Mouse (Mus musculus): ENCODE measurements at regions not wholly inside any gene's neighbourhood (a gene's known extent, or its start where the extent isn't known, plus 50 kb on each side); places are given as distances from the start of the nearest gene placed in this dataset.
"Not testable (repeated sequence)": the region's sequence is repeated elsewhere in the genome, so short reads cannot be mapped to it uniquely, and the experiment has no call there.

DNA sequence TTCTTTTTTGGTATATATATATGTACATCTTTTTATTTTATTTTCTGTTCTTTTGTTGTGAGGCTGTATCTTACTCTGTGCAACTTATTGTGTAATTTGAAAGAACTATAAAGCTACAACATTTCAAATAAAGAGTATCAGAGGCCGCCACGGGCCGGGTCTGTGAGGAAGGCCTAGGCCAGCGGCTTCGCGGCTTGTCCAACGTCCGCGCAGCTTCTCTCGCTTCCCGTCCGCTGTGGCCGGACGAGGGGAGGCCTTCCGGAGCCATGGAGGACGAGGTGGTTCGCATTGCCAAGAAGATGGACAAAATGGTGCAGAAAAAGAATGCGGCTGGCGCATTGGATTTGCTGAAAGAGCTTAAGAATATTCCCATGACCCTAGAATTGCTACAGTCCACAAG lies 167.4 kb downstream of the Kif21a start:
- intact Hi-C loops (cut with DNase I); DNase-seq: not testable (repeated sequence)

GRCm38 (mm10) chr15:90869452-90869851 lies 180.3 kb downstream of the Kif21a start:
- DNase-seq = no peak
- intact Hi-C loops (cut with DNase I) = no loop called here

GRCm38 (mm10) chr15:90853763-90854162 lies 174.5 kb upstream of the Cpne8 start:
- intact Hi-C loops (cut with DNase I) = loop anchor here (10.0 kb wide), 1 partner anchor 71 kb away; no protein-coding TSS in a partner anchor
- DNase-seq = not testable (repeated sequence)

DNA sequence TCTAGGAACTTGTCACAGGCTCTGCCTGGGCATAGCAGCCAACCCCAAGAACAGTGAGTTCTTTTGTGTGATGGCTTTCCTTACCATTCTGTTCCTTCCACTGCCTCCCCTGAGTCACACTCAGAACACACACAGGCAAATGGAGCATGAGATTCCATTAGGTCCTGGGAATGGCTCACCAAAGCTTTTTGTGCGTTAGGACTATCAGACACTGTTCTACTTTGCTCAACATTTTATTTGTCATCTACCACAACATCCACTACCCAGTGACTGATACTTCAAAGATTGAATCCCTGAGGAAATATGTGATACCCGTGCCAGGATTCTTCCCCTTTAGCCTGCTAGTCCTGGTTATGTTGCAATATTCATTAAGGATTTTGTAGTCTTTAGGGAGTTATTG lies 172.8 kb upstream of the Cpne8 start:
- intact Hi-C loops (cut with DNase I) = loop anchor here (10.0 kb wide), 1 partner anchor 73 kb away; no protein-coding TSS in a partner anchor
- no peak for DNase-seq

GRCm38 (mm10) chr15:90841471-90841870 lies 162.2 kb upstream of the Cpne8 start:
- DNase-seq = peak; percentile 7
- intact Hi-C loops (cut with DNase I) = loop anchor here (2.0 to 5.0 kb wide), 2 partner anchors 161 to 594 kb away; no protein-coding TSS in a partner anchor

DNA sequence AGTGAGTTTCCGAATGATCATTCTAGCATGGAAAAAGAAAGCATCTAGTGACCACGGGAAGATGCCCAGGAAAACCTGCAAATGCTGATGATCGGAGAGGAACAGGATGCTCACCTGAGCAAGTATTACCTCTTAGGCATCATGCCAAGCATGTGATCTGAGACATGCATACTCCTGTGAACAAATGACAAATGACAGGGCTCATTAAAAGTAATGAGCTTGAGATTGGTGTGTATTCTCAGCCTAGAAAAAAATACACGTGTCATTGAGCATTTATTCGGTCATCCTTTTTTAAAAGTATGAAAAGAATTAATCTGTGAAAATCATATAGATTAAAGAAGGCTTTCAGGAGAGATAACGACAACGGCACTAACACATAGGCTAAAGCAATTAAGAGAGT lies 156.4 kb upstream of the Cpne8 start:
- intact Hi-C loops (cut with DNase I) = no loop called here
- DNase-seq = no peak

- intact Hi-C loops (cut with DNase I) = no loop called here
- no peak for DNase-seq
Observed at GRCm38 (mm10) chr15:90827816-90828215, 148.6 kb upstream of the Cpne8 start.

DNA sequence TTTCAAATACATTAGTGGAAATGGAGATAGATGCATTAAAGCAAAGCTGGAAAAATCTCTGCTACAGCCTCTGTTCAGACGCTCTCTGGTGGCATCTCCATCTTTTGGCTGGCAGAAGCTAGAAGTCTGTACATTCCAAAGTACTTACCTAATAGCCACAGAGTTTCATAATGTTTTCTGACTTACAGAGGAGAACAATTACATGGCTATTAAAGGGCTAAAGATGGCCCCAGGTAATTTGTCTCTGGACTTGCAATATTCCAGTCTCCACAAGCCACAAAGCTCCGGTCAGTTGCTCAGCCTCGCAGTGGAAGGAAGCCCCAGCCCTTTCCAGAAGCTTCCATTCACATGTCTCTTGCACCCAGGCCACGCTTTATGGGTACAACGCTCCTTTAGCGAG lies 143.1 kb upstream of the Cpne8 start:
- no peak for DNase-seq
- intact Hi-C loops (cut with DNase I) = no loop called here

- DNase-seq = peak; percentile 3
- intact Hi-C loops (cut with DNase I) = no loop called here
Observed at GRCm38 (mm10) chr15:90819949-90820655, 140.9 kb upstream of the Cpne8 start.

DNA sequence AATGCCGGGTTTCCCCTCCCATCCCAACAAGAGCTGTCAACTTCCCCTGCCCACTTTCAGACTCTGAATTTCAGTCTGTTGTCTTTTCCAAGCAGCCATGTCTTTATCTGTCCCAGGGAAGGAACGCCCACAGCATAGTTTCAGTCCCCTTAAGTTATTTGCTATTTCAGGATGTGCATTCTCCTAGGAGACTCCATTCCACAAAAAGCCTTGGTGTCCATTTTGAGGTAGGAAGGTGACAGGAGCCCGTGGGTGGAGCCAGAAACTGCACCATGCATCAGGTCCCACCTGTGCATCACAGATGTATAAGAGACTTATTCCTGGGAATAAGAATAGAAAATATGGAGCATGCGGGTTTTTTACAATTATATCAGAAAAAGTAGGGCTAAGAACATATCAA lies 138.9 kb upstream of the Cpne8 start:
- no peak for DNase-seq
- intact Hi-C loops (cut with DNase I) = no loop called here

DNA sequence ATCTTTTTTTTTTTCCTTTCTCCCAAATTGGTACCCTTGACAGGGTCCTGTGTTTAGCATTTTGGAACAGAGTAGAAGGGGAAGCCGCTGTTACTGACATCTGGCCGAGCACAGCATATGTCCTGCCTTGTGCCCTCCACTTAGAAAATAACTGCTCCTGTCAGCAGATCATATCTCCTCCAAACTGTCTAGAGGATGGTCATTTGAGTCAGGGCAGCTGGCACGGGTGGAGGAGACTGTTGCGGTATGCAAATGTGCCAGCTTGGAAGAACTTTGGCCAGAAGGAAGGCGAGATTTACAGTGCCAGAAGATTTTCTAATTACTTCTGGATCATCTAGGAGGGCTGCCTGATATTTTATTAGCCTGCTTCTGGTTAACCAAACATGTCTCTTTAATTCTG lies 134.7 kb upstream of the Cpne8 start:
- intact Hi-C loops (cut with DNase I) = no loop called here
- DNase-seq = peak; percentile 61

- no peak for DNase-seq
- intact Hi-C loops (cut with DNase I) = no loop called here
Observed at GRCm38 (mm10) chr15:90810341-90810740, 131.1 kb upstream of the Cpne8 start.

GRCm38 (mm10) chr15:90808236-90808635 lies 129.0 kb upstream of the Cpne8 start:
- intact Hi-C loops (cut with DNase I) = no loop called here
- DNase-seq = no peak

GRCm38 (mm10) chr15:90798056-90798455 lies 118.8 kb upstream of the Cpne8 start:
- intact Hi-C loops (cut with DNase I) = no loop called here
- DNase-seq = no peak

- intact Hi-C loops (cut with DNase I) = no loop called here
Observed at GRCm38 (mm10) chr15:90789941-90790340, 110.7 kb upstream of the Cpne8 start.

DNA sequence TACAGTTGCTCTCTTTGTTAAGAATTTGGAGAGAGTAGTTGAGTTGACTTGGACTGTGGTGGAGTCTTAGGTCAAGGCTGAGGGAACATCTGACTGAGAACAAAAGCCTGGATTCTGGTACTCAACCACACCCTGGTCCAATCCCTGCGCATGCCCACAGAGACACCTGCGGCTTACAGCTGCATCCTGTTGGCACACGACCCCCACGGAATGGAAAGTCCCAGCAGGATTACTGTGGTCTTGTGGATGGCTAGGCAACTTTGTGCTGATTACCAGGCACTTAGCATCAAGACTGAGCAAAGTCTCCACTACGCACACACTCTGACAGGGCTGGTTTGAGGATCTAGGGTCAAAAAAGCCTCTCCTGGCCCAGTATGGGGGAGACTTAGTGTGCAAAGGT lies 105.5 kb upstream of the Cpne8 start:
- no peak for DNase-seq
- intact Hi-C loops (cut with DNase I) = no loop called here

More at GRCm38 (mm10) chr15:90789941-90790340, 110.7 kb upstream of the Cpne8 start:
- no peak for DNase-seq

- intact Hi-C loops (cut with DNase I) = no loop called here
- DNase-seq = no peak
Observed at GRCm38 (mm10) chr15:90767521-90767920, 88.3 kb upstream of the Cpne8 start.

DNA sequence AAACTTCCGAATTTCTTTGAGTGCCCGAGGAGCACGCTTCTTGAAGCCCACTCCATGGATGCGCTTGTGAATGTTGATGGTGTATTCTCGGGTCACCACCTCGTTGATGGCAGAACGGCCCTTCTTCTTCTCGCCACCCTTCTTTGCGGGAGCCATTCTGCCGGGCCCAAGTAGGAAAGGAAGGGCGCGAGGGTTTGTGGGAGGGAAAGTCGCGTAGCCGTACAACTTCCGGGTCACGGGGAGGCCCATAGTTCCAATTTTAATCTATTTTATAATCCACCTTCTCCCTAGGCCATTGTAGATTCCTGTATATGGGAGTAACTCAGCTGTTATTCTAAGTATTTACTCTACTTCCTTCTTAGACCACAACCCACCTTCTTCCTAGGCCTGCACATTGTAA lies 85.3 kb upstream of the Cpne8 start:
- DNase-seq; intact Hi-C loops (cut with DNase I): not testable (repeated sequence)

DNA sequence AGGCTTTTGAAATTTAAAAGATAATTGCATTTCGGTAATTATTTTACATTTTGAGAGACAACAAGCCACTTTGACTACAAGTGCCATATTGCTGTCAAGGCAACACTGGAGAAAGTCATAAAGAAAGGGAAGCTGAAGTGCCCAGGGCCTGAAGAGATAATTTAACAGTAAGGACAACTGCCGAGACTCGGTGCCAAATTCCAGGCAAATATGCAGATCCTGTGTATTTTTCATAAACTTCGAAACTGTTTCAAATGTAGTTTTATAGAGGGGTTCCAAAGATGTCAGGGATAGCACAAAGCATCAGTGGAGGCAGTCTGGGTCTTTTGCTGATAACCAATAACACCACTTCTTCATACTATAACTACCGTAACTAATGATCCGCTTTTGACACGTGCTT lies 54.7 kb upstream of the Cpne8 start:
- DNase-seq = no peak
- intact Hi-C loops (cut with DNase I) = no loop called here
